Mouse (Mus musculus) heart, embryonic 12.5 days (tissue): ENCODE results near the gene Slx4. TPM values are rescaled to one million over a fixed set of nuclear protein-coding genes. Genes with fewer than 3 reads are reported as not detected.
A peak's percentile ranks its signal among the peaks of the same experiment; 100 is the strongest.

ENCODE experiments used
- ATAC-seq: fragments of 200-750 bp; cut with Nextera tagmentation; 2 replicates; pipeline ENCODE4 v1.8.0; 2017; ENCODE audit warnings: moderate TSS enrichment, moderate library complexity; ENCODE audit not compliant: insufficient number of reproducible peaks, low FRiP score
- H3K27ac ChIP-seq: fragments of 300-500 bp; sonication (generic); 2 replicates; pipeline ENCODE4 v1.5.1; 2016; ENCODE audit warnings: mild to moderate bottlenecking, moderate library complexity; ENCODE audit not compliant: poor library complexity, severe bottlenecking
- H3K27me3 ChIP-seq: fragments of 300-500 bp; sonication (generic); replicated peaks from 2 replicates; pipeline ENCODE4 v1.6.1; 2016; ENCODE audit warnings: mild to moderate bottlenecking, moderate library complexity
- H3K36me3 ChIP-seq: fragments of 300-500 bp; sonication (generic); 2 replicates; pipeline ENCODE4 v1.6.1; 2016; ENCODE audit warnings: mild to moderate bottlenecking, moderate library complexity
- H3K4me1 ChIP-seq: fragments of 300-500 bp; sonication (generic); replicated peaks from 2 replicates; pipeline ENCODE4 v1.6.1; 2016; ENCODE audit warnings: mild to moderate bottlenecking
- H3K4me2 ChIP-seq: fragments of 300-500 bp; sonication (generic); 2 replicates; pipeline ENCODE4 v1.6.1; 2016; ENCODE audit warnings: mild to moderate bottlenecking, moderate library complexity
- H3K4me3 ChIP-seq: fragments of 300-500 bp; sonication (generic); 2 replicates; pipeline ENCODE4 v1.5.1; 2016; ENCODE audit warnings: mild to moderate bottlenecking
- H3K9ac ChIP-seq: fragments of 300-500 bp; sonication (generic); 2 replicates; pipeline ENCODE4 v1.6.1; 2016; ENCODE audit warnings: mild to moderate bottlenecking, moderate library complexity
- H3K9me3 ChIP-seq: fragments of 300-500 bp; sonication (generic); replicated peaks from 2 replicates; pipeline ENCODE4 v1.6.1; 2016; ENCODE audit warnings: mild to moderate bottlenecking, moderate library complexity
- WGBS: fragments of 180-500 bp; shearing (Covaris S2); methylation state at CpG from one replicate; pipeline ENCODE4 v1.1.7; 2016; 5-methylcytosine and 5-hydroxymethylcytosine counted together
- polyA plus RNA-seq: library from polyadenylated mRNA; unstranded; fragments of >200 nt; fragmentation: Nextera tagmentation; extraction: Ambion mirVana; gene quantifications from 2 replicates; pipeline ENCODE4 v1.2.1, GENCODE M21; 2016

Gene Slx4
- polyA plus RNA-seq = 14.8 and 18.2 TPM in 2 replicates

GRCm38 (mm10) chr16:4003489-4004398 lies at the start of gene Slx4:
Slx4 (minus strand) TSS chr16:4003770.
- Histone ChIP-seq H3K27ac (peak within 1 kb of the TSS; percentile 81), H3K36me3 (peaks cover 27% of the 10 kb centered on the region), H3K27me3 (no peaks in the 10 kb centered on the region), H3K9ac (peak within 1 kb of the TSS; percentile 95), H3K9me3 (peaks cover 5% of the 10 kb centered on the region; the same call in 1 of the 2 replicates), H3K4me3 (peak within 1 kb of the TSS; percentile 89), H3K4me2 (peak within 1 kb of the TSS; percentile 96), H3K4me1 (peaks cover 14% of the 10 kb centered on the region)
- peak; percentile 96 for ATAC-seq
- WGBS = 2% methylated on average over 58 of the region's 58 CpGs

- no peak overlapping the region for H3K27ac ChIP-seq
- H3K27me3 ChIP-seq = no peaks in the 10 kb centered on the region
These were observed 49.0 kb upstream of the Slx4 start for GRCm38 (mm10) chr16:4052601-4053000.

GRCm38 (mm10) chr16:4045524-4045923 lies 42.0 kb upstream of the Slx4 start:
- Histone ChIP-seq H3K4me2 (no peak overlapping the region), H3K9ac (no peak overlapping the region), H3K4me3 (no peak overlapping the region), H3K36me3 (peaks cover 83% of the 10 kb centered on the region), H3K27me3 (no peaks in the 10 kb centered on the region), H3K27ac (no peak overlapping the region), H3K4me1 (no peaks in the 10 kb centered on the region), H3K9me3 (no peaks in the 10 kb centered on the region)
- WGBS = 87% methylated on average over 4 of the region's 4 CpGs
- no peak for ATAC-seq

More at GRCm38 (mm10) chr16:4052601-4053000, 49.0 kb upstream of the Slx4 start:
- peaks cover 90% of the 10 kb centered on the region for H3K36me3 ChIP-seq
- 92% methylated on average over 4 of the region's 4 CpGs for WGBS
- no peak for ATAC-seq
- H3K4me3 ChIP-seq = no peak overlapping the region
- H3K9ac ChIP-seq = no peak overlapping the region
- H3K4me1 ChIP-seq = no peaks in the 10 kb centered on the region
- no peaks in the 10 kb centered on the region for H3K9me3 ChIP-seq
- no peak overlapping the region for H3K4me2 ChIP-seq

GRCm38 (mm10) chr16:4044093-4044492 lies 40.5 kb upstream of the Slx4 start:
- no peaks in the 10 kb centered on the region for H3K9me3 ChIP-seq
- no peak overlapping the region for H3K4me3 ChIP-seq
- 90% methylated on average over 2 of the region's 2 CpGs for WGBS
- H3K36me3 ChIP-seq = peaks cover 83% of the 10 kb centered on the region
- no peak overlapping the region for H3K9ac ChIP-seq
- H3K27me3 ChIP-seq = no peaks in the 10 kb centered on the region
- no peaks in the 10 kb centered on the region for H3K4me1 ChIP-seq
- H3K27ac ChIP-seq = no peak overlapping the region
- no peak for ATAC-seq
- no peak overlapping the region for H3K4me2 ChIP-seq

GRCm38 (mm10) chr16:4041646-4042045 lies 38.1 kb upstream of the Slx4 start:
- Histone ChIP-seq H3K9ac (no peak overlapping the region), H3K9me3 (no peaks in the 10 kb centered on the region), H3K27me3 (no peaks in the 10 kb centered on the region), H3K4me2 (no peak overlapping the region), H3K4me3 (no peak overlapping the region), H3K36me3 (peaks cover 87% of the 10 kb centered on the region), H3K27ac (no peak overlapping the region), H3K4me1 (no peaks in the 10 kb centered on the region)
- WGBS = 93% methylated on average over 4 of the region's 4 CpGs
- no peak for ATAC-seq

- no peak overlapping the region for H3K27ac ChIP-seq
- H3K4me3 ChIP-seq = no peak overlapping the region
- 88% methylated on average over 5 of the region's 5 CpGs for WGBS
These were observed 36.6 kb upstream of the Slx4 start for GRCm38 (mm10) chr16:4040206-4040605.

GRCm38 (mm10) chr16:4037690-4038089 lies 34.1 kb upstream of the Slx4 start:
- Histone ChIP-seq H3K36me3 (peaks cover 61% of the 10 kb centered on the region), H3K27ac (no peak overlapping the region), H3K9me3 (no peaks in the 10 kb centered on the region), H3K9ac (no peak overlapping the region), H3K4me3 (no peak overlapping the region), H3K27me3 (no peaks in the 10 kb centered on the region), H3K4me2 (no peak overlapping the region), H3K4me1 (peaks cover 8% of the 10 kb centered on the region)
- whole genome bisulfite sequencing = 94% methylated on average over 7 of the region's 7 CpGs
- no peak for ATAC-seq

More at GRCm38 (mm10) chr16:4040206-4040605, 36.6 kb upstream of the Slx4 start:
- no peaks in the 10 kb centered on the region for H3K9me3 ChIP-seq
- H3K27me3 ChIP-seq = no peaks in the 10 kb centered on the region
- no peak overlapping the region for H3K4me2 ChIP-seq
- H3K36me3 ChIP-seq = peaks cover 80% of the 10 kb centered on the region
- no peak overlapping the region for H3K9ac ChIP-seq
- no peaks in the 10 kb centered on the region for H3K4me1 ChIP-seq
- ATAC-seq = no peak

GRCm38 (mm10) chr16:4036807-4037206 lies 33.2 kb upstream of the Slx4 start, which contains the start of gene Dnase1:
Dnase1 (plus strand) TSS chr16:4036942.
- Histone ChIP-seq H3K4me1 (peaks cover 8% of the 10 kb centered on the region), H3K27me3 (no peaks in the 10 kb centered on the region), H3K27ac (no peak within 1 kb of the TSS), H3K4me2 (no peak within 1 kb of the TSS), H3K4me3 (no peak within 1 kb of the TSS), H3K36me3 (peaks cover 57% of the 10 kb centered on the region), H3K9ac (no peak within 1 kb of the TSS), H3K9me3 (no peaks in the 10 kb centered on the region)
- 85% methylated on average over 5 of the region's 5 CpGs for WGBS
- ATAC-seq = no peak

- no peak overlapping the region for H3K9ac ChIP-seq
- H3K4me3 ChIP-seq = no peak overlapping the region
- peaks cover 46% of the 10 kb centered on the region for H3K36me3 ChIP-seq
- ATAC-seq = no peak
- H3K4me1 ChIP-seq = peaks cover 8% of the 10 kb centered on the region
- no peak overlapping the region for H3K27ac ChIP-seq
- H3K4me2 ChIP-seq = no peak overlapping the region
- no peaks in the 10 kb centered on the region for H3K27me3 ChIP-seq
- 91% methylated on average over 2 of the region's 2 CpGs for whole genome bisulfite sequencing
- H3K9me3 ChIP-seq = no peaks in the 10 kb centered on the region
These were observed 32.0 kb upstream of the Slx4 start for GRCm38 (mm10) chr16:4035575-4035974.

GRCm38 (mm10) chr16:4034476-4034875 lies 30.9 kb upstream of the Slx4 start:
- Histone ChIP-seq H3K9ac (no peak overlapping the region), H3K4me2 (no peak overlapping the region), H3K4me3 (no peak overlapping the region), H3K9me3 (no peaks in the 10 kb centered on the region), H3K27me3 (no peaks in the 10 kb centered on the region), H3K36me3 (peaks cover 35% of the 10 kb centered on the region), H3K4me1 (peaks cover 8% of the 10 kb centered on the region), H3K27ac (no peak overlapping the region)
- ATAC-seq = no peak
- 78% methylated on average over 3 of the region's 3 CpGs for WGBS

GRCm38 (mm10) chr16:4033971-4034370 lies 30.4 kb upstream of the Slx4 start:
- Histone ChIP-seq H3K27ac (no peak overlapping the region), H3K27me3 (no peaks in the 10 kb centered on the region), H3K9ac (no peak overlapping the region), H3K36me3 (peaks cover 30% of the 10 kb centered on the region), H3K9me3 (no peaks in the 10 kb centered on the region), H3K4me2 (no peak overlapping the region), H3K4me1 (peaks cover 8% of the 10 kb centered on the region), H3K4me3 (no peak overlapping the region)
- no peak for ATAC-seq
- WGBS = 35% methylated on average over 5 of the region's 5 CpGs
